In the genomic region with DNA sequence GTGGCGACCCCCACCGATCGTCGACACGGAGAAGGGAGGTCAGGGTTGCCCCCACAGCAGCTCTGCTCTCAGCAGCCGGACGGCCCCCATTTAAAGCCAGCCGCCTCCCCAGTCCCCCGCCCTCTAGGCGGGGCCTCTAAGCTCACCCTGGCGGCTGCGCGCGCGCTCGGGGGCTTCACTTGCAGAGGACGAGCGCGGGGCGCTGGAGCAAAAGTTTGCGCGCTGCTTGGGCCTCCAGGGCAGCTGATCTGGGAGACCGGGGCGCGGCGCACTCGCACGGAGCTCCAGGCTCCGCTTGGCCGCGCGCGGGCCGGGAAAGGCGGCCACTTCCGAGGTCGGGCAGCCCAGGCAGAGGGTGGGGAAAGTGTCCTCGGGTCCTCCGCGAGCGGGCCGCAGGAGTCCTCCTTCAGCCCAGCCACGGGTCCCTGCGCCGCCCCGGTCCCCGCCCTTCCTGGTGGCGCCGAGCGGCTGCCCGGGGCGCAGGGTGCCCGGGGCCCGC, we compare ENCODE assay signal across 9 mouse cellular contexts. TPM values are rescaled to one million over a fixed set of nuclear protein-coding genes. Genes with fewer than 3 reads are reported as not detected.
A peak's percentile ranks its signal among the peaks of the same experiment; 100 is the strongest.
DNase-seq lines count a peak whose midpoint lies in the region; ATAC-seq lines count a peak whose summit lies in the region.
"Had no signal": no experiment of that assay in that cellular context is flagged by ENCODE, and none has a peak within 500 bp of the region (broad histone marks: within the 10 kb centered on the region; RNA-seq: fewer than 3 reads in every experiment).

A gene (minus strand): TSS at position 68 of the 499 bp plus-strand sequence.

- H3K27me3 ChIP-seq in forebrain, embryonic 16.5 days (replicated peaks; ENCODE audit: control insufficient read depth, insufficient read depth, low read length): peaks cover 13% of the 10 kb centered on the region
- H3K27me3 ChIP-seq in liver, embryonic 16.5 days (ENCODE audit: control insufficient read depth, insufficient read depth, low read depth, low read length): peaks cover 45% of the 10 kb centered on the region

- intact Hi-C loops in heart, postnatal 14 days (cut with DNase I): loop anchor here (2.0 kb wide), 2 partner anchors 59 to 99 kb away; no protein-coding TSS in a partner anchor

- DNase-seq in urinary bladder, adult 18-20 months (ENCODE audit: low spot score in 2 of 2): peak; percentile 55 to 65
- no peak for DNase-seq in urinary bladder, postnatal 10 days (ENCODE audit: low spot score)
- peak; percentile 70 to 73 for DNase-seq in heart, postnatal 14 days
- DNase-seq in layer of hippocampus, adult 18-20 months (ENCODE audit: low spot score in 2 of 2): peak; percentile 15 to 33
- peak; percentile 62 for DNase-seq in ovary, postnatal 10 days (ENCODE audit: low spot score)

- no peaks in the 10 kb centered on the region for H3K36me3 ChIP-seq in forebrain, embryonic 16.5 days (ENCODE audit: control insufficient read depth, insufficient read depth)
- no peaks in the 10 kb centered on the region for H3K36me3 ChIP-seq in liver, embryonic 16.5 days (ENCODE audit: control insufficient read depth, insufficient read depth)

- peaks cover 7% of the 10 kb centered on the region for H3K4me1 ChIP-seq in forebrain, embryonic 16.5 days (replicated peaks; ENCODE audit: control insufficient read depth, insufficient read depth, low read length)
- no peaks in the 10 kb centered on the region for H3K4me1 ChIP-seq in liver, embryonic 16.5 days (ENCODE audit: control insufficient read depth, low read depth, low read length)

- under 1% methylated on average over 52 of the region's 54 CpGs for WGBS in forebrain, embryonic 16.5 days
- WGBS in liver, embryonic 16.5 days (ENCODE audit: insufficient replicate concordance): 2% methylated on average over 51 of the region's 54 CpGs

- peak within 1 kb of the TSS; percentile 62 for H3K9ac ChIP-seq in forebrain, embryonic 16.5 days (replicated peaks; ENCODE audit: low read depth, low read length)
- no peak within 1 kb of the TSS for H3K9ac ChIP-seq in liver, embryonic 16.5 days (ENCODE audit: low read depth, low read length)

- peak; percentile 80 for ATAC-seq in forebrain, embryonic 16.5 days
- no peak; the same call in 1 of the 2 replicates for ATAC-seq in liver, embryonic 16.5 days (ENCODE audit: low read depth)
- ATAC-seq in megakaryocyte, adult 5-6 weeks (ENCODE audit: poor library complexity, severe bottlenecking): no peak

- peak within 1 kb of the TSS; percentile 77 for H3K4me2 ChIP-seq in forebrain, embryonic 16.5 days (ENCODE audit: low read length)
- H3K4me2 ChIP-seq in liver, embryonic 16.5 days (ENCODE audit: low read depth, low read length): peak within 1 kb of the TSS; percentile 51

- no peak within 1 kb of the TSS for H3K27ac ChIP-seq in forebrain, embryonic 16.5 days (ENCODE audit: low read length)
- no peak within 1 kb of the TSS for H3K27ac ChIP-seq in liver, embryonic 16.5 days (ENCODE audit: low read length)

- peak within 1 kb of the TSS; percentile 68 for H3K4me3 ChIP-seq in forebrain, embryonic 16.5 days (replicated peaks; ENCODE audit: low read length)
- peak within 1 kb of the TSS; percentile 50 for H3K4me3 ChIP-seq in liver, embryonic 16.5 days (ENCODE audit: low read depth, low read length)

- no peaks in the 10 kb centered on the region for H3K9me3 ChIP-seq in forebrain, embryonic 16.5 days (ENCODE audit: control insufficient read depth, low read length)
- H3K9me3 ChIP-seq in liver, embryonic 16.5 days (replicated peaks; ENCODE audit: control insufficient read depth, low read length): no peaks in the 10 kb centered on the region

RNA-seq across cellular contexts. Expression of the gene that starts here (rescaled TPM):
- 0.25 TPM in 1 of 2 replicates, not detected in the other for polyA plus RNA-seq in forebrain, embryonic 16.5 days (2015; fragmentation: Nextera tagmentation; extraction: Ambion mirVana)
- under 1 TPM in 1 of 2 experiments, not detected in 1; 0.34 TPM for total RNA-seq in heart, postnatal 14 days (2021)
- 1 to 10 TPM; 2.8 to 3.9 TPM for total RNA-seq in layer of hippocampus, adult 18-20 months (2021)
- polyA plus RNA-seq in liver, embryonic 16.5 days (2015; fragmentation: Nextera tagmentation; extraction: Ambion mirVana): not detected in 2 replicates
- total RNA-seq in megakaryocyte, adult 5-6 weeks (2015): not detected in 2 replicates
- total RNA-seq in megakaryocyte, adult 5-6 weeks (2017): not detected in 2 replicates
- polyA plus RNA-seq: C2C12 had no signal

Comparison
In these comparisons a context has a peak if more than half of its experiments do, and no peak if none do; other contexts are left out.
1. Peak in ATAC-seq, H3K4me3 ChIP-seq, H3K9ac ChIP-seq and H3K4me2 ChIP-seq in forebrain, embryonic 16.5 days; RNA of the gene not detected or under 1 TPM.
2. Peak in DNase-seq in heart, postnatal 14 days; RNA of the gene not detected or under 1 TPM.